Mouse (Mus musculus) urinary bladder, adult 18-20 months (tissue): ENCODE measurements around the gene Slc13a4.

Experiments used
- DNase-seq, 2 experiments: peaks; one replicate each; pipeline ENCODE4 v3.0.0; 2022; ENCODE audit warnings: low spot score in 2 of 2, mixed read lengths in 2 of 2

Gene Slc13a4

GRCm38 (mm10) chr6:35302581-35302980 is 5.3 kb downstream of the Slc13a4 start:
- DNase-seq = no peak

GRCm38 (mm10) chr6:35298323-35298722 is 9.6 kb downstream of the Slc13a4 start:
- no peak for DNase-seq

GRCm38 (mm10) chr6:35297516-35298227 is 10.3 kb downstream of the Slc13a4 start:
- DNase-seq = no peak

- no peak for DNase-seq
These were observed 10.9 kb downstream of the Slc13a4 start for GRCm38 (mm10) chr6:35297001-35297400.

- DNase-seq = no peak
These were observed 13.0 kb downstream of the Slc13a4 start for GRCm38 (mm10) chr6:35294964-35295363.

GRCm38 (mm10) chr6:35289676-35290075 is 18.3 kb downstream of the Slc13a4 start:
- no peak for DNase-seq

GRCm38 (mm10) chr6:35288920-35289319 is 19.0 kb downstream of the Slc13a4 start:
- DNase-seq = no peak

- peak; percentile 71 to 80 for DNase-seq
These were observed 19.7 kb downstream of the Slc13a4 start for GRCm38 (mm10) chr6:35288114-35288761.

GRCm38 (mm10) chr6:35279306-35279705 is 28.6 kb downstream of the Slc13a4 start:
- DNase-seq = no peak

- no peak for DNase-seq
These were observed 29.9 kb downstream of the Slc13a4 start for GRCm38 (mm10) chr6:35277903-35278587.

GRCm38 (mm10) chr6:35273391-35274082 is 34.4 kb downstream of the Slc13a4 start:
- DNase-seq = no peak

- DNase-seq = no peak
These were observed 35.8 kb downstream of the Slc13a4 start for GRCm38 (mm10) chr6:35271868-35272765.

GRCm38 (mm10) chr6:35271094-35271855 is 36.7 kb downstream of the Slc13a4 start:
- no peak for DNase-seq

GRCm38 (mm10) chr6:35269643-35270042 is 38.3 kb downstream of the Slc13a4 start:
- no peak for DNase-seq

GRCm38 (mm10) chr6:35268711-35269110 is 39.2 kb downstream of the Slc13a4 start:
- DNase-seq = no peak

- no peak for DNase-seq
These were observed 42.2 kb downstream of the Slc13a4 start for GRCm38 (mm10) chr6:35265580-35266278.

GRCm38 (mm10) chr6:35260531-35260930 is 47.4 kb downstream of the Slc13a4 start:
- no peak for DNase-seq

GRCm38 (mm10) chr6:35259526-35259925 is 48.4 kb downstream of the Slc13a4 start:
- DNase-seq = no peak

- no peak for DNase-seq
These were observed 49.0 kb downstream of the Slc13a4 start for GRCm38 (mm10) chr6:35258922-35259321.
